Mouse (Mus musculus) forebrain, embryonic 14.5 days (tissue): Measurements from ENCODE around the gene Elovl7. TPM values are rescaled to one million over a fixed set of nuclear protein-coding genes. Genes with fewer than 3 reads are reported as not detected.

Experiments used
- polyA plus RNA-seq: library from polyadenylated mRNA; unstranded; fragments of >200 nt; fragmentation: Nextera tagmentation; extraction: Ambion mirVana; gene quantifications from 2 replicates; pipeline ENCODE4 v1.2.1, GENCODE M21; 2014

Elovl7 gene
- polyA plus RNA-seq, 1 experiment from 2014 or later: 1.3 TPM

Other genes starting within 250 kb of the Elovl7 start
- 54.6 and 57.7 TPM in 2 replicates for gene Smim15, start 170.0 kb upstream of the Elovl7 start, polyA plus RNA-seq
- 84.5 and 85.5 TPM in 2 replicates for gene Ndufaf2, start 55.8 kb upstream of the Elovl7 start, polyA plus RNA-seq
- 36.2 and 40.7 TPM in 2 replicates for gene Ercc8, start 55.7 kb upstream of the Elovl7 start, polyA plus RNA-seq
- gene Depdc1b, start 101.9 kb downstream of the Elovl7 start, polyA plus RNA-seq: 4.5 and 6.8 TPM in 2 replicates
- 13.7 and 17.2 TPM in 2 replicates for gene Pde4d, start 235.5 kb downstream of the Elovl7 start, polyA plus RNA-seq